Mouse (Mus musculus) mesoderm, embryonic 11.5 days (tissue): ENCODE measurements at regions not wholly inside any gene's neighbourhood (a gene's known extent, or its start where the extent isn't known, plus 50 kb on each side); places are given as distances from the start of the nearest gene placed in this dataset.
A peak's percentile ranks its signal among the peaks of the same experiment; 100 is the strongest.

Source experiments
- DNase-seq: peaks from one replicate; pipeline ENCODE4 v3.0.0-alpha.2; 2012; ENCODE audit warnings: low read depth, low spot score

- no peak for DNase-seq
Measured at GRCm38 (mm10) chr4:88941955-88942354, 62.0 kb upstream of the Ifne start.

- no peak for DNase-seq
Measured at GRCm38 (mm10) chr4:88940670-88941069, 60.7 kb upstream of the Ifne start.

DNA sequence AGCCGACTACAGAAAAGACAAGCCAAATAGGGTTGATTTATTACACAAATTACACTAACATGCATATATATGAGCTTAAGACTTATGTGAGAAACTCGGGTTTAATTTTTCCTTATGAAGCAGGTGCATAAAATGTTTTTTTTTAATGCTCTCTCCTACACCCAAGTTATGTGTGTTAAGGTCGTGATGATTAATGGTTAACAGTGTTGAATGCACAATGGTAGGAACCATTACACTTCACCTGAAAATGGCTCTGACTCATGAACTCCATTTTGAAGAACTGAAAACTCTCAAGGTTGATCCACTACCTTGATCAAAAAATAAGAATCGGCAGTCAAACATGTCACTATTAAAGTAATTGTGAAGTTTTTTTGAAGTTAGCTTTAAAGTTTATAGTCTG lies 59.4 kb upstream of the Ifne start:
- DNase-seq = no peak

DNA sequence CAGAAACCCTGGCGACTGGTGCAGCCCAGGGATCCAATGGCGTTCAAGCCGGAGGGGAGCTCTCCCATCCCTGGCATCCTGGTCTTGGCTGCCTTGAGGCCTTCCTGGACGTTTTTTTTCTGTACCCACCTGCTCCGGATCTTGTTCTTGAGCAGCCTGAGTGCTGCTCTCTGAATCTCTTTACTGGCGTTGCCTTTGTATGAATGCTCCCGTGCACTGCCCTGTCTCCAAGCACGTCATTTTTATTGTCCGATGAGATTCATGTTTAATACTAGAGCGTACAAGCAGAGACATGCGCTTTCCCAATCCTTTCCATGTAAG lies 58.7 kb upstream of the Ifne start:
- DNase-seq = no peak

DNA sequence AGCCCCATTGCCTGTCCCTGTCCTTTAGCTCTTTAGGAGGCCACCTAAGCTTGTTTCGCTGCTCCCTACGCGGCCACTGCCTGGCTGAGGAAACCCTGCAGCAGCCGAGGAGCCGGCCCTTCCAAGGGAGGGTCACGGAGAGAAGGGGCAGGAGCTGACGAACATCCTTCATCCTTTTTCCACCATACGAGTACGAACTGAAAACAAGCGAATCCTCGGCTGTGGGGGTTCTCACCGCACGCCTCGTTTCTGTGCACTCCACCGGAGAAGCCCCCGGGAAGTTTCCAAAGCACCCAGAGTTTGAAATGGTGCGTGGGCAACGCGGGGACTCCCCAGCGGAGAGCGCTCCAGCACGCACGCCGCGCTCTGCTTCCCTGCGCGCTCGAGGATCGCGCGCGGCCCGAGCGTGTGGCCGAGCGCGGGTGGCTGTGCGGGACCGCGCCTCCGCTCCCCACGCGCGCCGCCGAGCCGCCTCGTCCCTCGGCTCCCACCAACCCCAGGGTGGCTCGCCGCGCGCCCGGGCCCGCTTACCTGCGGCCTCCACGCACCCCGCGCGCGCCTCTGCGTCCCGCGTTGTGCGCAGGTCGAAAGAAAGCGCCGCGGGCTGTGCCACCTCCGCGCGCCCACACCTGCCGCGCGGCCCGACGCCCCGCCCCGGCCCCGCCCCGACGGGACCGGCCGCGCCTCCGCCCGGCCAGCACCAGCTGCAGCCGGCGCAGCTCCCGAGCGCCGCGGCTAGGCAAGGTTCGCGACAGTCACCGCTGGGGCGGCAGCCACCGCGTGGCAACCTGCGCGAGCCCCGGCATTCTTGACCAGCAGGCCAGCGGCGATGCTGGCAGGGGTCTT lies 58.1 kb upstream of the Ifne start:
- DNase-seq = peak; percentile 66

DNA sequence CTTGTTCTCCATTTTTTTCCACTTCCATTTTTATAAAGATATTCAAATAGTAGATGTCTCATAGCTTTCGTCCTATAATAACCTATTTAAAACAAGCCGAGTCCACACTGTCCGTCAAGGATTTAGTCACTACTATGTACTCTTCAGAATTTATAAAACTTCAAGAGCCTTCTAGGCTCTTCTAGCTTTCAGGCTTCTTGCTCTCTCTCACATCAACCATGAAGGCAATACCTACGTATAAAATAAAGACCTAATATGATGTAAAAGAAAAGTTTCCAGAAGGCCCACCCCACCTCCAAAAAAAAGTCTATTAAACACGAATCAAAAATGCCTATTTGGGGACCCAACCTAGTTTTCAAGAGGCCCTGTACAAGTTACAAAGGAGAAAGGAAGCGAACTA lies 57.0 kb upstream of the Ifne start:
- DNase-seq = no peak

- no peak for DNase-seq
Measured at GRCm38 (mm10) chr4:88935901-88936300, 55.9 kb upstream of the Ifne start.

- no peak for DNase-seq
Measured at GRCm38 (mm10) chr4:88935316-88935715, 55.3 kb upstream of the Ifne start.

DNA sequence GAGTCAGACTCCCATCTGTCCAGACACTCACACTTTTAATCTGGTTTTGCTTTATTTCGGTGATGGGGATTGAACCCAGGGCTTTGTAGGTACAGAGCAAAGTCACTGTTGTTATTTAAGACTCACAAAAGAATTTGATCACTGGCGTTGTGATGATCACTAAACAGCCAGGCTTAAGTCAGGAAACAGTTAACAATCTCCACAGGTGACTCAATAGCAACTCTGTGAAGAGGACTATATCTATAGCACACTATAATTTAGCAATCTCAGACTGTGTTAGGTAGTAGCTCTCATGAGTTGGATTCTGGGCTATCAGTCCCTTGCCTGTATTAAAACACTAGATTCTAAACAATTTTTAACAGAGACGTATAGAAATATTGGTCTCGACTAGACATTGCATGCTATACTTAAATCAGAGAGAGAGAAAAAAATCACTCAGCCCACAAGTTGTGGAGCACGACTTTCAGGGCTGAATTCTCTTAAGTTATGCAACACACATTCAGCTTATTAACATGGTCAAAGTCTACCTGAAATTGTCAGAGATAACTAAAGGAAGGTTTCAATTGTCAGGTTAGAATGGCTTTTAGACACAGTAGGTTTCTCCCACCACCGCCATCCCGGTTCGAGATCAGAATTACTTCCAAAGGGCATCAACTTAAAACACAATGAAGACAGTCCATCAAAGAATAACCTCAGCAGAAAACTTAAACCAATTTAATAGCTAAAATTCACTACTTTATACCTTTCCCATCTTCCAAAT lies 54.4 kb upstream of the Ifne start:
- no peak for DNase-seq

DNA sequence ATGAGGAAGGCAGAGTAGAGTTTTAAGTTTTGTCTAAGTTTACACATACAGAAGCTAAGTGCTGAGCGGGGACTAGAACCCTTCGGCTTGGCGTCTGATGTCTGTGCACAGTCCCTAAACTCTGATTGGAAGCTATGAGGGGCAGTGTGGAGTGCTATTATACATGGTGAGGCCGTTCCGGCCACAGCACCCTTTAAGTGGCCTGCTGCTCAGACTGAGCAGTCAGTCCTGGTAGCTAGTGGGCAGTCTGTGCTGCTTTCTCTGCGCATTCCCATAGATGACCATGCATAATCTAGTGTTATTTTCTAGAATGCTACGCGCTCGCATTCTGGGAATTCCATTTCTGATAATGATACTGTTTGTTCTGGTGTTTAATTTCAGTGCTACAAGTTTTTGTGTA lies 51.2 kb upstream of the Ifne start:
- DNase-seq = no peak
